Mouse (Mus musculus) lung, embryonic 15.5 days (tissue): Measurements from ENCODE around the gene Olfr467. TPM values are rescaled to one million over a fixed set of nuclear protein-coding genes. Genes with fewer than 3 reads are reported as not detected.

Experiments used
- polyA plus RNA-seq: library from polyadenylated mRNA; unstranded; fragments of >200 nt; fragmentation: Nextera tagmentation; extraction: Ambion mirVana; gene quantifications from 2 replicates; pipeline ENCODE4 v1.2.1, GENCODE M21; 2015

Olfr467 gene
- polyA plus RNA-seq, 1 experiment from 2014 or later = not detected

Other genes starting within 250 kb of the Olfr467 start
- 14.8 and 16.7 TPM in 2 replicates for gene Olfml1, start 244.8 kb upstream of the Olfr467 start, polyA plus RNA-seq
- gene Ppfibp2, start 217.1 kb upstream of the Olfr467 start, polyA plus RNA-seq = 6.7 and 7.9 TPM in 2 replicates
- not detected in 2 replicates for gene 5330417H12Rik, start 187.1 kb upstream of the Olfr467 start, polyA plus RNA-seq
- gene Cyb5r2, start 54.2 kb upstream of the Olfr467 start, polyA plus RNA-seq = 0.20 and 0.21 TPM in 2 replicates
- not detected in 2 replicates for gene Ovch2, start 11.1 kb upstream of the Olfr467 start, polyA plus RNA-seq
- not detected in 2 replicates for gene Olfr469, start 13.3 kb downstream of the Olfr467 start, polyA plus RNA-seq
- gene Olfr470, start 35.2 kb downstream of the Olfr467 start, polyA plus RNA-seq = not detected in 2 replicates
- gene Olfr472, start 85.6 kb downstream of the Olfr467 start, polyA plus RNA-seq = not detected in 2 replicates
- not detected in 2 replicates for gene Olfr473, start 118.2 kb downstream of the Olfr467 start, polyA plus RNA-seq
- not detected in 2 replicates for gene Olfr474, start 142.4 kb downstream of the Olfr467 start, polyA plus RNA-seq
- not detected in 2 replicates for gene Olfr476, start 152.5 kb downstream of the Olfr467 start, polyA plus RNA-seq
- not detected in 2 replicates for gene Olfr477, start 174.4 kb downstream of the Olfr467 start, polyA plus RNA-seq
- gene Olfr478, start 221.7 kb downstream of the Olfr467 start, polyA plus RNA-seq = not detected in 2 replicates
- not detected in 2 replicates for gene Olfr479, start 238.4 kb downstream of the Olfr467 start, polyA plus RNA-seq